Mouse (Mus musculus) liver, postnatal 0 days (tissue): ENCODE results near the gene Fam57b. TPM values are rescaled to one million over a fixed set of nuclear protein-coding genes. Genes with fewer than 3 reads are reported as not detected.
A peak's percentile ranks its signal among the peaks of the same experiment; 100 is the strongest.

Experiments
- ATAC-seq: fragments of 200-750 bp; cut with Nextera tagmentation; 2 replicates; pipeline ENCODE4 v1.8.0; 2017; ENCODE audit warnings: mild to moderate bottlenecking, moderate library complexity
- DNase-seq: peaks from one replicate; pipeline ENCODE4 v3.0.0-alpha.2; 2016
- H3K27ac ChIP-seq: fragments of 300-500 bp; sonication (generic); 2 replicates; pipeline ENCODE4 v1.5.1; 2014; ENCODE audit warnings: antibody characterized with exemption, moderate library complexity, mild to moderate bottlenecking, low read depth
- H3K27me3 ChIP-seq: fragments of 300-500 bp; sonication (generic); 2 replicates; pipeline ENCODE4 v1.6.1; 2014; ENCODE audit warnings: low read length, control low read depth, mixed read lengths; ENCODE audit not compliant: insufficient read depth
- H3K36me3 ChIP-seq: fragments of 300-500 bp; sonication (generic); replicated peaks from 2 replicates; pipeline ENCODE4 v1.6.1; 2014; ENCODE audit warnings: mild to moderate bottlenecking, control low read depth, low read length, moderate library complexity, mixed read lengths; ENCODE audit not compliant: insufficient read depth
- H3K4me1 ChIP-seq: fragments of 300-500 bp; sonication (generic); 2 replicates; pipeline ENCODE4 v1.6.1; 2014; ENCODE audit warnings: antibody characterized with exemption, mild to moderate bottlenecking, control low read depth; ENCODE audit not compliant: insufficient read depth
- H3K4me2 ChIP-seq: fragments of 300-500 bp; sonication (generic); 2 replicates; pipeline ENCODE4 v1.6.1; 2014; ENCODE audit warnings: low read depth, mild to moderate bottlenecking, low read length, moderate library complexity, mixed read lengths
- H3K4me3 ChIP-seq: fragments of 300-500 bp; sonication (generic); 2 replicates; pipeline ENCODE4 v1.5.1; 2014; ENCODE audit warnings: low read depth, low read length
- H3K9ac ChIP-seq: fragments of 300-500 bp; sonication (generic); replicated peaks from 2 replicates; pipeline ENCODE4 v1.6.1; 2014; ENCODE audit warnings: mild to moderate bottlenecking, moderate library complexity
- H3K9me3 ChIP-seq: fragments of 300-500 bp; sonication (generic); 2 replicates; pipeline ENCODE4 v1.6.1; 2016; ENCODE audit warnings: mild to moderate bottlenecking, control low read depth, low read length, mixed read lengths
- CTCF ChIP-seq: sonication (generic); IDR thresholded peaks from 2 replicates; pipeline ENCODE4 v1.5.1; 2016; ENCODE audit warnings: antibody characterized with exemption, low read depth
- EP300 ChIP-seq: IDR thresholded peaks from 2 replicates; pipeline ENCODE4 v1.6.1; 2016; ENCODE audit warnings: antibody characterized with exemption, low read depth, mild to moderate bottlenecking
- WGBS: fragments of 180-500 bp; shearing (Covaris S2); extraction: QIAGEN DNeasy Blood & Tissue Kit; methylation state at CpG from one replicate; pipeline ENCODE4 v1.1.7; 2014; ENCODE audit not compliant: insufficient replicate concordance; 5-methylcytosine and 5-hydroxymethylcytosine counted together
- polyA plus RNA-seq: library from polyadenylated mRNA; unstranded; fragments of >200 nt; fragmentation: Nextera tagmentation; extraction: Ambion mirVana; gene quantifications from 2 replicates; pipeline ENCODE4 v1.2.1, GENCODE M21; 2015

Gene Fam57b
- polyA plus RNA-seq, 1 experiment from 2014 or later: 0.09 TPM

- WGBS: 93% methylated on average over 4 of the region's 4 CpGs
- no peak for TF ChIP-seq EP300
- TF ChIP-seq CTCF: no peak
- H3K4me1 ChIP-seq: peaks cover 13% of the 10 kb centered on the region
- H3K4me2 ChIP-seq: no peak overlapping the region
- H3K4me3 ChIP-seq: no peak overlapping the region
- H3K36me3 ChIP-seq: peaks cover 63% of the 10 kb centered on the region
- ATAC-seq (no peak), DNase-seq (no peak)
- no peak overlapping the region for H3K9ac ChIP-seq
- H3K27ac ChIP-seq: no peak overlapping the region
- H3K27me3 ChIP-seq: no peaks in the 10 kb centered on the region
- no peaks in the 10 kb centered on the region for H3K9me3 ChIP-seq
Measured at GRCm38 (mm10) chr7:126789141-126789540, 8.3 kb upstream of the Fam57b start.

GRCm38 (mm10) chr7:126791851-126792720 is 5.4 kb upstream of the Fam57b start, which contains the start of gene Ppp4c:
Gene Ppp4c, minus strand, starts transcription at chr7:126792496.
- H3K4me2 ChIP-seq: peak within 1 kb of the TSS; percentile 74
- H3K9ac ChIP-seq: peak within 1 kb of the TSS; percentile 92
- H3K36me3 ChIP-seq: peaks cover 62% of the 10 kb centered on the region
- DNase-seq (peak; percentile 99), ATAC-seq (peak; percentile 91)
- peak within 1 kb of the TSS; percentile 86 for H3K4me3 ChIP-seq
- WGBS: under 1% methylated on average over 77 of the region's 83 CpGs
- no peaks in the 10 kb centered on the region for H3K9me3 ChIP-seq
- TF ChIP-seq EP300: no peak; the same call in 1 of the 2 replicates
- TF ChIP-seq CTCF: 0 out of 2 replicates have a peak, but pooled peaks have one; percentile 1
- peaks cover 18% of the 10 kb centered on the region for H3K4me1 ChIP-seq
- H3K27me3 ChIP-seq: no peaks in the 10 kb centered on the region
- H3K27ac ChIP-seq: peak within 1 kb of the TSS; percentile 96

GRCm38 (mm10) chr7:126792721-126793443 is 4.6 kb upstream of the Fam57b start:
- ATAC-seq: peak; percentile 1

GRCm38 (mm10) chr7:126793456-126794270 is 3.8 kb upstream of the Fam57b start:
- H3K9me3 ChIP-seq: no peaks in the 10 kb centered on the region
- H3K9ac ChIP-seq: no peak overlapping the region
- H3K36me3 ChIP-seq: peaks cover 49% of the 10 kb centered on the region
- H3K27ac ChIP-seq: peak overlapping the region; percentile 39; the same call in 1 of the 2 replicates
- no peak overlapping the region for H3K4me2 ChIP-seq
- DNase-seq: no peak
- no peak for ATAC-seq
- TF ChIP-seq CTCF: no peak
- TF ChIP-seq EP300: no peak
- no peaks in the 10 kb centered on the region for H3K27me3 ChIP-seq
- H3K4me1 ChIP-seq: peaks cover 28% of the 10 kb centered on the region
- no peak overlapping the region for H3K4me3 ChIP-seq
- WGBS: 71% methylated on average over 4 of the region's 4 CpGs

More at GRCm38 (mm10) chr7:126792721-126793443, 4.6 kb upstream of the Fam57b start:
- Histone ChIP-seq H3K9ac (peak overlapping the region; percentile 92), H3K4me1 (peaks cover 26% of the 10 kb centered on the region), H3K4me2 (peak overlapping the region; percentile 69), H3K4me3 (peak overlapping the region; percentile 86), H3K9me3 (no peaks in the 10 kb centered on the region), H3K27ac (peak overlapping the region; percentile 96), H3K27me3 (no peaks in the 10 kb centered on the region), H3K36me3 (peaks cover 57% of the 10 kb centered on the region)
- 22% methylated on average over 11 of the region's 11 CpGs for WGBS
- TF ChIP-seq CTCF (no peak), EP300 (no peak; the same call in 1 of the 2 replicates)
- no peak for DNase-seq

GRCm38 (mm10) chr7:126794271-126794605 is 3.2 kb upstream of the Fam57b start:
- H3K9ac ChIP-seq: no peak overlapping the region

More at GRCm38 (mm10) chr7:126794271-126794605, 3.2 kb upstream of the Fam57b start:
- no peak overlapping the region for H3K4me3 ChIP-seq
- 50% methylated on average over 4 of the region's 4 CpGs for WGBS
- ATAC-seq (no peak), DNase-seq (no peak)
- no peak overlapping the region for H3K4me2 ChIP-seq
- H3K27me3 ChIP-seq: no peaks in the 10 kb centered on the region
- H3K36me3 ChIP-seq: peaks cover 43% of the 10 kb centered on the region
- TF ChIP-seq CTCF (no peak), EP300 (no peak)
- H3K9me3 ChIP-seq: no peaks in the 10 kb centered on the region
- H3K4me1 ChIP-seq: peaks cover 28% of the 10 kb centered on the region
- H3K27ac ChIP-seq: peak overlapping the region; percentile 39; the same call in 1 of the 2 replicates
